Mouse (Mus musculus) lung, embryonic 14.5 days (tissue): Measurements from ENCODE around the gene 1700066M21Rik. TPM values are rescaled to one million over a fixed set of nuclear protein-coding genes. Genes with fewer than 3 reads are reported as not detected.

Experiments used
- ATAC-seq: fragments of 200-750 bp; cut with Nextera tagmentation; 2 replicates; pipeline ENCODE4 v1.8.0; 2017; ENCODE audit warnings: mild to moderate bottlenecking, moderate TSS enrichment, moderate library complexity; ENCODE audit not compliant: insufficient read depth
- DNase-seq: peaks from one replicate; pipeline ENCODE4 v3.0.0-alpha.2; 2015
- H3K27ac ChIP-seq: fragments of 300-500 bp; sonication (generic); 2 replicates; pipeline ENCODE4 v1.5.1; 2014; ENCODE audit warnings: low read depth, mild to moderate bottlenecking, moderate library complexity
- H3K27me3 ChIP-seq: fragments of 300-500 bp; sonication (generic); 2 replicates; pipeline ENCODE4 v1.6.1; 2014; ENCODE audit warnings: low read length, control low read depth; ENCODE audit not compliant: insufficient read depth
- H3K36me3 ChIP-seq: fragments of 300-500 bp; sonication (generic); 2 replicates; pipeline ENCODE4 v1.6.1; 2014; ENCODE audit warnings: control low read depth; ENCODE audit not compliant: insufficient read depth
- H3K4me1 ChIP-seq: fragments of 300-500 bp; sonication (generic); 2 replicates; pipeline ENCODE4 v1.6.1; 2014; ENCODE audit warnings: antibody characterized with exemption, control low read depth; ENCODE audit not compliant: insufficient read depth
- H3K4me2 ChIP-seq: fragments of 300-500 bp; sonication (generic); 2 replicates; pipeline ENCODE4 v1.6.1; 2014; ENCODE audit warnings: mild to moderate bottlenecking
- H3K4me3 ChIP-seq: fragments of 300-500 bp; sonication (generic); 2 replicates; pipeline ENCODE4 v1.5.1; 2014; ENCODE audit warnings: low read depth, low read length
- H3K9ac ChIP-seq: fragments of 300-500 bp; sonication (generic); 2 replicates; pipeline ENCODE4 v1.6.1; 2014
- H3K9me3 ChIP-seq: fragments of 300-500 bp; sonication (generic); 2 replicates; pipeline ENCODE4 v1.6.1; 2016; ENCODE audit warnings: low read depth, low read length, control low read depth
- CTCF ChIP-seq: IDR thresholded peaks from 2 replicates; pipeline ENCODE4 v1.5.1; 2016; ENCODE audit warnings: antibody characterized with exemption, low read depth
- WGBS: fragments of 180-500 bp; shearing (Covaris S2); extraction: QIAGEN DNeasy Blood & Tissue Kit; methylation state at CpG from one replicate; pipeline ENCODE4 v1.1.7; 2014; 5-methylcytosine and 5-hydroxymethylcytosine counted together
- polyA plus RNA-seq: library from polyadenylated mRNA; unstranded; fragments of >200 nt; fragmentation: Nextera tagmentation; extraction: Ambion mirVana; gene quantifications from 2 replicates; pipeline ENCODE4 v1.2.1, GENCODE M21; 2014

Gene 1700066M21Rik
- 15.8 and 16.5 TPM in 2 replicates for polyA plus RNA-seq

DNA sequence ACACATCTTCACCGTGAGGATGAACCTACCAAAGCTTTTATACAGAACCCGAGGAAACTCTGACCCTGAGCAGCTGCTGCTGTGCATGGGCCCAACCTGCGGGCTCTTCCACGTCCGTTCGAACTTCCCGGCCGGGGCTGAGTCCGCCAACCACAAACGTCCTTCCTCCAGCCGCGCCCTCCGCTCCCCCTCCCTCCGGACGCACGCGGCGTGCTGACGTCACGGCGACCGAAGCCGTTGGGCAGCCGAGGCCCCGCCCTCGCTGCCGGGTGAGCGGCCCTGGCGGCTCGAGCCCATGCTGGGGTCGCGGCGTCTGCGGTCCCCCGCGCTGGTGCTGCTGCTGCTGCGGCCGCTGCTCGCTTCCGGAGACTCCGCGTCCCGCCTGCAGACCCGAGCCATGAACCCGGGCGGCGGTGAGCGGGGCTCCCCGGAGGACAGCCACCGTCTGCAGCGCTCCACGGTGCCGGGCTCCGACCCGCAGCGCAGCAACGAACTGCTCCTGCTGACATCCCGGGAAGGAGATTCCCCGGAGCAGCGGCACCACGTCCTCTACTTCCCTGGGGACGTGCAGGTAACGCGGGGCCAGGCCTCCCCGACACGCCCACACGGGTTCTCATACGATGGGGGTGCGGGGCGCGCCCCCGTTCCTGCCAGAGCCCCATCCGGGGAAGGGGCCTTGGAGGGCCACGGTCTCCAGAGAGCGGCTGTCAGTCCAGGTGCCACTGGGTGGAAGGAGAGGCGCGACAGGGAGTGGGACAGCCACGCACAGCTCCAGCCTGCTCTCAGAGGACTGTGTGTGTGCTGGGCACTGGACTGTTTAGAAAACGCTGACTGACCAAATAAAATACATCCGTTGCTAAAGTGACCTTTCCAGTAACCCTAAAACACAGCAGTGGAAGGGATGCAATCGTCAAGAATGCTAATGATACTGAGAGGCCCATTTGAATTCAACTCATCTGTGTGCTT lies at the start of gene 1700066M21Rik:
Gene 1700066M21Rik (plus strand): TSS at position 245 of the 966 bp plus-strand sequence.
- Histone ChIP-seq H3K27me3 (no peaks in the 10 kb centered on the region), H3K9me3 (no peaks in the 10 kb centered on the region), H3K4me1 (no peaks in the 10 kb centered on the region), H3K4me2 (peak within 1 kb of the TSS; percentile 90), H3K36me3 (no peaks in the 10 kb centered on the region), H3K9ac (peak within 1 kb of the TSS; percentile 87), H3K4me3 (peak within 1 kb of the TSS; percentile 83), H3K27ac (peak within 1 kb of the TSS; percentile 65)
- ATAC-seq (peak; percentile 97), DNase-seq (peak; percentile 98)
- under 1% methylated on average over 81 of the region's 81 CpGs for WGBS
- TF ChIP-seq CTCF: no peak

DNA sequence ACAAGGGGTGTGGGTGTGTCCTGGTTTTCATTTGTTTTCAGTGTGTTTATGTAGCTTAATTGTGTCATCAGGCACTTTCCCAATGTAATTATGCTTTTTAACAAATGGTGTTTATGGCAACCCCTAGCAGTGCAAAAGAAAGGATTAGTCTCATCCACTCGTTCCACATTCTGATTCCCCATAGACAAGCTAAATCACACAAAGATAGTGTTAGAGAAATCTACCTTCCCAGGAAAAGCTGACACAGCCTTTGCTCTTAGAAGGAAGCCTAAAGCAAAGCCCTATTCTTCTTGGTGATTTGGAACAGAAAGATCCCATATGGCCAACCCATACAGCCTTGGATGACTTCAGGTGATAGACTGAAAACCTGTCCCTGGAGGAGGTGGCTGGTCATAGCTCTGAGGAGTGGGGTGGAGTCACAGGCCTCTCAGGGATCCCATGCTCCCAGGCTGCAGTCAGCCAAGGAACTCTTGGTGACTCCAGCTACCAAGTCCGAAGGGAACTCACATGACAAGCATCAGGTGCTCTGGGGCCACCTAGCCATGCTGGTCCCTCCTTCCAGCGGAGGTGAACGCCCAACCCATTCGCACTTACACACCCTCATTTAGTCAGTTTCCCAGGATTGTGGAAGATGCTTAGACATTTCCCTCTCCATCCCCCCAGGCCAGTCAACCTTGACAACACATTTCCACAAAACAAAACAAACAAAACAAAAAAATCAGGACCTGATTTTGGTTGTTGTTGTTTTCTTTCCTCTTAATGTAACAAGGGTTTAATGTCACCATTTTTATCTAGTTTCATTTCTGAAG lies 47.9 kb upstream of the 1700066M21Rik start:
- no peak for DNase-seq
- no peak overlapping the region for H3K9ac ChIP-seq
- no peak for TF ChIP-seq CTCF
- H3K4me2 ChIP-seq: no peak overlapping the region
- no peaks in the 10 kb centered on the region for H3K9me3 ChIP-seq
- H3K36me3 ChIP-seq: no peaks in the 10 kb centered on the region
- peaks cover 5% of the 10 kb centered on the region for H3K4me1 ChIP-seq
- H3K27me3 ChIP-seq: no peaks in the 10 kb centered on the region
- no peak overlapping the region for H3K4me3 ChIP-seq
- no peak for ATAC-seq
- no peak overlapping the region for H3K27ac ChIP-seq
- 72% methylated on average over 5 of the region's 5 CpGs for WGBS

- no peak overlapping the region for H3K4me3 ChIP-seq
- H3K27ac ChIP-seq: no peak overlapping the region
- no peak overlapping the region for H3K4me2 ChIP-seq
- WGBS: 63% methylated on average over 6 of the region's 6 CpGs
- DNase-seq (no peak), ATAC-seq (no peak)
- no peaks in the 10 kb centered on the region for H3K9me3 ChIP-seq
- H3K36me3 ChIP-seq: no peaks in the 10 kb centered on the region
- TF ChIP-seq CTCF: no peak
- no peaks in the 10 kb centered on the region for H3K27me3 ChIP-seq
- H3K4me1 ChIP-seq: peaks cover 5% of the 10 kb centered on the region
- H3K9ac ChIP-seq: no peak overlapping the region
Measured at GRCm38 (mm10) chr1:57330228-57330627, 47.2 kb upstream of the 1700066M21Rik start.

DNA sequence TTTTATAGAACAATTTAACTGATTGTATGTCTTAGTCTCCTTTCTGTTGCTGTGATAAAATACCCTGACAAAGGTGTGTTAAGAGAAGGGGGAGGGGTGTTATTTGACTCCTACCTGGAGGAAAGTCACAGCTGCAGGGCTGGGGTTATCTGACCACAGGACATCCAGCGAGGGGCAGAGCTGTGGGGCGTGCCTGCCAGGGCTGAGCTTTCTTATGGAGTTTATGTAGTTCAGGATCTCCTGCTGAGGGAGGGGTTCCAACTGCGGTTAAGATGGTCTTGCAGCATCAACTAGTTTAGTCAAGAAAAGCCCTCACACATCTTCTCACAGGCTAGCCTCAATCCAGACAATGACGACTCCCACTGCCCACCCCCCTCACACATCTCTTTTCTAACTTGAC lies 45.4 kb upstream of the 1700066M21Rik start:
- no peaks in the 10 kb centered on the region for H3K27me3 ChIP-seq
- no peak overlapping the region for H3K27ac ChIP-seq
- no peak for TF ChIP-seq CTCF
- no peak overlapping the region for H3K4me2 ChIP-seq
- H3K4me1 ChIP-seq: peaks cover 5% of the 10 kb centered on the region
- ATAC-seq: no peak
- WGBS: 21% methylated on average over 4 of the region's 4 CpGs
- H3K36me3 ChIP-seq: no peaks in the 10 kb centered on the region
- H3K4me3 ChIP-seq: no peak overlapping the region
- no peak for DNase-seq
- H3K9me3 ChIP-seq: no peaks in the 10 kb centered on the region
- H3K9ac ChIP-seq: no peak overlapping the region

GRCm38 (mm10) chr1:57333550-57334213 lies 43.7 kb upstream of the 1700066M21Rik start:
- peak; percentile 76; the same call in 1 of the 2 replicates for ATAC-seq
- Histone ChIP-seq H3K36me3 (no peaks in the 10 kb centered on the region), H3K27me3 (no peaks in the 10 kb centered on the region), H3K4me1 (peaks cover 5% of the 10 kb centered on the region), H3K27ac (peak overlapping the region; percentile 71), H3K4me3 (no peak overlapping the region), H3K9ac (no peak overlapping the region), H3K4me2 (peak overlapping the region; percentile 21; the same call in 1 of the 2 replicates), H3K9me3 (no peaks in the 10 kb centered on the region)
- WGBS: 5% methylated on average over 11 of the region's 11 CpGs
- DNase-seq: peak; percentile 92
- no peak for TF ChIP-seq CTCF

DNA sequence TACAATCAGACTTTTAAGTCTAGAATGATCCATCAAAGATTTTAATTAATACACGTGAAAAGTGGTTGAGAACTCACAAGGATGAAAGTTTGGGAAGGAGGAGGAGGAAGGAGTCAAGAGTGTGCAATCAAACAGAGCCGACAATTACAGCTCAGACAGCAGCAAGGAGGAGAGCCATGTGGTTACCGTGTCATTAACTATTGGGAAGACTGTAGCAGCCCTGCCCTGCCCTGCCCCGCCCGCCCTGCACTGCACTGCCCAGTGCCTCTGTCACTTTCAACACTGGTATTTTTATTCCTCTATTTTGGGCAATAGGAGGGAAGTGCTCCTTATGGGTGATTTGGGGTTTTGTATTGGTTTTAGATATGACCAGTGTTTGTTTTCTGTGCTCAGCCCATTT lies 42.2 kb upstream of the 1700066M21Rik start:
- no peaks in the 10 kb centered on the region for H3K27me3 ChIP-seq
- H3K27ac ChIP-seq: no peak overlapping the region
- H3K9me3 ChIP-seq: no peaks in the 10 kb centered on the region
- DNase-seq (no peak), ATAC-seq (no peak)
- no peaks in the 10 kb centered on the region for H3K36me3 ChIP-seq
- TF ChIP-seq CTCF: no peak
- H3K4me2 ChIP-seq: no peak overlapping the region
- no peak overlapping the region for H3K4me3 ChIP-seq
- H3K9ac ChIP-seq: no peak overlapping the region
- peaks cover 5% of the 10 kb centered on the region for H3K4me1 ChIP-seq
- WGBS: 63% methylated on average over 5 of the region's 5 CpGs
